Mouse (Mus musculus) liver, postnatal 0 days (tissue): ENCODE measurements around the gene Ankrd22. TPM values are rescaled to one million over a fixed set of nuclear protein-coding genes. Genes with fewer than 3 reads are reported as not detected.
A peak's percentile ranks its signal among the peaks of the same experiment; 100 is the strongest.

Experiments used
- ATAC-seq: fragments of 200-750 bp; cut with Nextera tagmentation; 2 replicates; pipeline ENCODE4 v1.8.0; 2017; ENCODE audit warnings: mild to moderate bottlenecking, moderate library complexity
- DNase-seq: peaks from one replicate; pipeline ENCODE4 v3.0.0-alpha.2; 2016
- H3K27ac ChIP-seq: fragments of 300-500 bp; sonication (generic); 2 replicates; pipeline ENCODE4 v1.5.1; 2014; ENCODE audit warnings: antibody characterized with exemption, moderate library complexity, mild to moderate bottlenecking, low read depth
- H3K27me3 ChIP-seq: fragments of 300-500 bp; sonication (generic); 2 replicates; pipeline ENCODE4 v1.6.1; 2014; ENCODE audit warnings: low read length, control low read depth, mixed read lengths; ENCODE audit not compliant: insufficient read depth
- H3K36me3 ChIP-seq: fragments of 300-500 bp; sonication (generic); replicated peaks from 2 replicates; pipeline ENCODE4 v1.6.1; 2014; ENCODE audit warnings: mild to moderate bottlenecking, control low read depth, low read length, moderate library complexity, mixed read lengths; ENCODE audit not compliant: insufficient read depth
- H3K4me1 ChIP-seq: fragments of 300-500 bp; sonication (generic); 2 replicates; pipeline ENCODE4 v1.6.1; 2014; ENCODE audit warnings: antibody characterized with exemption, mild to moderate bottlenecking, control low read depth; ENCODE audit not compliant: insufficient read depth
- H3K4me2 ChIP-seq: fragments of 300-500 bp; sonication (generic); 2 replicates; pipeline ENCODE4 v1.6.1; 2014; ENCODE audit warnings: low read depth, mild to moderate bottlenecking, low read length, moderate library complexity, mixed read lengths
- H3K4me3 ChIP-seq: fragments of 300-500 bp; sonication (generic); 2 replicates; pipeline ENCODE4 v1.5.1; 2014; ENCODE audit warnings: low read depth, low read length
- H3K9ac ChIP-seq: fragments of 300-500 bp; sonication (generic); replicated peaks from 2 replicates; pipeline ENCODE4 v1.6.1; 2014; ENCODE audit warnings: mild to moderate bottlenecking, moderate library complexity
- H3K9me3 ChIP-seq: fragments of 300-500 bp; sonication (generic); 2 replicates; pipeline ENCODE4 v1.6.1; 2016; ENCODE audit warnings: mild to moderate bottlenecking, control low read depth, low read length, mixed read lengths
- CTCF ChIP-seq: sonication (generic); IDR thresholded peaks from 2 replicates; pipeline ENCODE4 v1.5.1; 2016; ENCODE audit warnings: antibody characterized with exemption, low read depth
- EP300 ChIP-seq: IDR thresholded peaks from 2 replicates; pipeline ENCODE4 v1.6.1; 2016; ENCODE audit warnings: antibody characterized with exemption, low read depth, mild to moderate bottlenecking
- WGBS: fragments of 180-500 bp; shearing (Covaris S2); extraction: QIAGEN DNeasy Blood & Tissue Kit; methylation state at CpG from one replicate; pipeline ENCODE4 v1.1.7; 2014; ENCODE audit not compliant: insufficient replicate concordance; 5-methylcytosine and 5-hydroxymethylcytosine counted together
- polyA plus RNA-seq: library from polyadenylated mRNA; unstranded; fragments of >200 nt; fragmentation: Nextera tagmentation; extraction: Ambion mirVana; gene quantifications from 2 replicates; pipeline ENCODE4 v1.2.1, GENCODE M21; 2015

Gene Ankrd22
- polyA plus RNA-seq = 0.67 and 0.80 TPM in 2 replicates

GRCm38 (mm10) chr19:34165891-34166290 is at the start of gene Ankrd22:
TSS of gene Ankrd22 (minus strand) at chr19:34166053.
- H3K4me2 ChIP-seq = no peak within 1 kb of the TSS
- peaks cover 7% of the 10 kb centered on the region for H3K4me1 ChIP-seq
- H3K27ac ChIP-seq = no peak within 1 kb of the TSS
- H3K4me3 ChIP-seq = peak within 1 kb of the TSS; percentile 23; the same call in 1 of the 2 replicates
- DNase-seq = peak; percentile 17
- H3K9me3 ChIP-seq = no peaks in the 10 kb centered on the region
- H3K36me3 ChIP-seq = no peaks in the 10 kb centered on the region
- no peak within 1 kb of the TSS for H3K9ac ChIP-seq
- TF ChIP-seq CTCF = no peak
- TF ChIP-seq EP300 = no peak
- 40% methylated on average over 5 of the region's 5 CpGs for whole genome bisulfite sequencing
- no peaks in the 10 kb centered on the region for H3K27me3 ChIP-seq
- ATAC-seq = 0 out of 2 replicates have a peak, but pooled peaks have one; percentile 35

DNA sequence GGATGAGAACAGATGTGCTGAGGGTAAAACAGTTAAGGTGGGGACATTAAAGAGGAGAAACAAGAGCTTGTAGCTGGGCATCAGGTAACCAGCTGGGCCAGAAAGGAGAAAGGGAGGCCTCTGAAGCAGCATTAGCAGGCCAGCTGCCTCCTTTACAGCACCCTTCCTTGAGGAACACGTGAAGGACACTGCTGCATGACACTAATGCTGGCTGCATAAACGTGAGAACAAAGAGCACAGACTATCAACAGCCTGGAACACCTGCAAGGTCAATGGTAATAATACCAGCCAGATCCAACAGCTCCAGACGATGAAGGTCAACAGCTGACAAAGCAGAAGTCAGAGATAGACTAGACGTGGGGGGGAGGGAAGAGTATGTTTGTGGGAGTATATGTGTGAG is 48.3 kb upstream of the Ankrd22 start:
- Histone ChIP-seq H3K27ac (peak overlapping the region; percentile 87), H3K4me1 (peaks cover 34% of the 10 kb centered on the region), H3K9me3 (no peaks in the 10 kb centered on the region), H3K9ac (no peak overlapping the region), H3K36me3 (no peaks in the 10 kb centered on the region; the same call in 1 of the 2 replicates), H3K27me3 (no peaks in the 10 kb centered on the region), H3K4me3 (no peak overlapping the region), H3K4me2 (no peak overlapping the region)
- no peak for TF ChIP-seq EP300
- no peak for TF ChIP-seq CTCF
- 37% methylated on average over 4 of the region's 4 CpGs for WGBS
- no peak for DNase-seq
- ATAC-seq = no peak

DNA sequence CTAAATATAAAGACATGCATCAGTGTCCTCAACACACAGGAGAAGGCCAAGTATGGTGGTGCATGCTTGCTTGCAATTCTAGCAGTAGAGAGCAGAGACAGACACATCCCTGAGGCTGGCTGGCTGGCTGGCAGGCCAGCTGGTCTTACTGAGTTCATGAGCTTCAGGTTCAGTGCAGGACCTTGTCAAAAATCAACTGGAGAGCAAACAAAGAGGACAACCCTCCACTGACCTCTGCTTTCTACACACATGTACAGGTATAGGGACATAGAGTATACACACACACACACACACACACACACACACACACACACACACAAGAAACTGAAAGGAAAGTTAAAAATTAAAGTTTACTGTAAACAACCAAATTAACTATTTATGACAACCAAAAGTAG is 47.4 kb upstream of the Ankrd22 start:
- H3K4me1 ChIP-seq = peaks cover 38% of the 10 kb centered on the region
- ATAC-seq = peak; percentile 91
- no peaks in the 10 kb centered on the region; the same call in 1 of the 2 replicates for H3K36me3 ChIP-seq
- peak; percentile 20 for DNase-seq
- no peaks in the 10 kb centered on the region for H3K27me3 ChIP-seq
- H3K4me3 ChIP-seq = no peak overlapping the region
- peak overlapping the region; percentile 46 for H3K4me2 ChIP-seq
- no peak overlapping the region for H3K9ac ChIP-seq
- H3K9me3 ChIP-seq = no peaks in the 10 kb centered on the region
- TF ChIP-seq EP300 = no peak
- no peak for TF ChIP-seq CTCF
- H3K27ac ChIP-seq = peak overlapping the region; percentile 87

DNA sequence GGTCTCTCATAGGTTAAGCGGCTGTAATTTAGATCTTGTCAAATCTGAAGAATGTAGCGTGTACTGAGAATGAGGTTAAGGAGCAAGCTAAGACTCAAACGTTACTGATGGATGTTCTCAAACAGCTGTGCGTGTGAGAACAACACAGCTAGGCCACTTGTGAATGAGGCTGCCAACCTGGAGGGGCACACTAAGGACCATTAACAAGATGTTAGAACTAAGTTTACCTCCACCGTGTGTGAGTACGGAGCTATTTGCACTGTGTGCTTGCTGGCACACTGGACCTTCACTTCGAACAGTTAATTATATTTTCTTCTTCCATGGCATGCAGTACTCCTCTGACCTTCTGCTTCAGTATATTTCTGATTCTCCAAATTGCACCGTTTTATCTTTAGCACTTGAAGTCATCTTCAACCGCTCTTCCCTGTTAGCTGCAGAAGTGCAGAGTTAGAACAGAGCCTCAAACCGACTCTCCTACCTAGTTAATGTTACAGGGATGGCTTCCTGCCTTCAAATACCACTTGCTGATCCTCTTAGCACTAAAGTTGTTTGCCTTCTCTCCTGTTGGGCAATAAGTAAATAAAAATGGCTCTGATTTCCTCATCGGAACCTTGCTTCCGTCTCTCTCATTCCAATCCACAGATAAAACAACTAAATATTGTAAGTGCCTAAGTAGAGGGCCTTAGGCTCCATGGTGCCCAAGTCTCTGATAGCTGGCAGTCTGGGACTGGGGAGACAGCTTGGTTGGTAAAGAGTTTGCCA is 46.8 kb upstream of the Ankrd22 start:
- DNase-seq (no peak), ATAC-seq (peak; percentile 80)
- Histone ChIP-seq H3K9ac (no peak overlapping the region), H3K4me3 (no peak overlapping the region), H3K27ac (peak overlapping the region; percentile 87), H3K27me3 (no peaks in the 10 kb centered on the region), H3K4me1 (peaks cover 38% of the 10 kb centered on the region), H3K9me3 (no peaks in the 10 kb centered on the region), H3K4me2 (peak overlapping the region; percentile 46), H3K36me3 (no peaks in the 10 kb centered on the region; the same call in 1 of the 2 replicates)
- 62% methylated on average over 12 of the region's 12 CpGs for WGBS
- no peak for TF ChIP-seq EP300
- TF ChIP-seq CTCF = no peak

GRCm38 (mm10) chr19:34210841-34211240 is 45.0 kb upstream of the Ankrd22 start:
- no peak overlapping the region for H3K4me2 ChIP-seq
- TF ChIP-seq CTCF = no peak
- no peak for TF ChIP-seq EP300
- no peaks in the 10 kb centered on the region for H3K9me3 ChIP-seq
- no peak overlapping the region for H3K27ac ChIP-seq
- DNase-seq = no peak
- no peak overlapping the region for H3K4me3 ChIP-seq
- peaks cover 36% of the 10 kb centered on the region for H3K4me1 ChIP-seq
- H3K27me3 ChIP-seq = no peaks in the 10 kb centered on the region
- H3K36me3 ChIP-seq = no peaks in the 10 kb centered on the region; the same call in 1 of the 2 replicates
- ATAC-seq = no peak
- H3K9ac ChIP-seq = no peak overlapping the region
- 58% methylated on average over 2 of the region's 2 CpGs for WGBS

DNA sequence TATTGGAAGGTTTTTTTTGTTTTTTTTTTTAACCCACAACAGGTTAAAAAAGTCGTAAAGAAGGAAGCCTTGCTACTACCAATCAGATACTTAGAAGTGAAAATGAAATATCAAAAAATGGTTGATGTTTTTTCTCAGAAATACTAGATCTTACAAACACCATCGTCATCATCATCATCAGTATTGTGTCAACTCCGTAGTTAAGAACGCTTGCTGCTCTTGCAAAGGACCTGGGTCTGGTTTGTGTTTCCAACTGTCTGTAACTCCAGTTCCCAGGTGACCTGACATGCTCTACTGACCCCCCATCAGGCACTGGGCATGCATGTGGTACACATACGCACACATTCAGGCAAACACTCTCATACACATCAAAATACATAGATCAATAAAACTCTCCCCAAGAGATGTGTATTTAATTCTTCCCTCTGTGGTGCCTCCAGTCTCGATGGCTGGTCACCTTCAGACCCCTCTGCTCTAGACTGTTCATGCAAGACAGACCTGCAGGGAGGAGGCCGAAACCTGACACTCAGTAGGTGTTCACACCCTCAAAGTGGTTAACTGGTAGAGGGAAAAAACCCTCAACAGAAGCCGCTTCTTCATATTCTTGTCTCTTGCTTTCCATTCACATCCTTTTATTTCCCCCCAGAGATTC is 44.2 kb upstream of the Ankrd22 start:
- DNase-seq = no peak

More for the DNA sequence above, 44.2 kb upstream of the Ankrd22 start:
- ATAC-seq = no peak
- TF ChIP-seq CTCF = no peak
- no peak for TF ChIP-seq EP300
- Histone ChIP-seq H3K27me3 (no peaks in the 10 kb centered on the region), H3K27ac (no peak overlapping the region), H3K9me3 (no peaks in the 10 kb centered on the region), H3K9ac (no peak overlapping the region), H3K36me3 (no peaks in the 10 kb centered on the region; the same call in 1 of the 2 replicates), H3K4me2 (no peak overlapping the region), H3K4me1 (peaks cover 34% of the 10 kb centered on the region), H3K4me3 (no peak overlapping the region)
- WGBS = 80% methylated on average over 8 of the region's 8 CpGs
